Mouse (Mus musculus): ENCODE data around the gene Shisa3. TPM values are rescaled to one million over a fixed set of nuclear protein-coding genes. Genes with fewer than 3 reads are reported as not detected.

Gene Shisa3
- polyA plus RNA-seq, 1 experiment = 22.4 TPM

DNA sequence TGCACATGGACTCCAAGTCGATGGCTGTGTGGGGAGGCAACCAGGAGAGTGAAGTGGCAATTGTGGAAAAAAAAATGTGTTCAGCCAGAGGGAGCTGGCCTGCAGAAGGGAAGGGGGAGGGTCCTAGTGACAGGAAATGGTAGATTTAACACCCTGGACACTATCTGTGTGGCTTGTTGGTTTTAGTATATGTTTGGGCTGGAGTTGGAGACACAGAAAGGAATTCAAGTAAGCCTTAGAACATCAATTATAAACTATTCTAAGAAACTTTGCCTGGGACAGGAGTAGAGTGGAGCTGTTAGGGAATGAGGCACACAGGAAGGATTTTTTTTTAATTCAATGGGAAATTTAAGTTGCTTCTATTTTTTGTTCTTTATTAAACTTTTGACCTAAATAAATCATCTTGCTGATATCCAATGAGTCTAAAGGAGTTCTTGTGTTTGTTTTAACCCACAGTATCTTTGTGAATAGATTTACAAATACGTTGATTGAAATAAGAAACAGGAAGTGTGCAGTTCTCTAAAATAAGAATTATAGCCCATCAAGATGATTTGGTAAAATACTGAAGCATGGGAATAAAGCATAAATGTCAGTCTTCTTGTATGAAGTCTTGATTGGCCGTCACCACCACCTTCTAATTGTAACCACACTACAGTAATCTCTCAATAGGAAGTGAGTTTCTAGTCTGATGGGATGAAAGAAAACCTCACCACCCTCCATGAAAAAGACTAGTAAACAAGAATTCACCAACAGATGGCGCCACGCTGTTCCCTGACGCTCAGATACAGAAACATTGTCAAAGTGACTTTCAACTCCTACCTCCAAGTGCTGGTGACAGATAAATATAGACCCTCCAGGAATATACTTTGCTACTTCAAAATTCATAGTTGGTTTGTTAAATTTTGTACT lies 27.7 kb upstream of the Shisa3 start:
- TF ChIP-seq POLR2A (IDR thresholded peaks at IDR 0.05; ENCODE audit: control insufficient read depth, low read depth, low read length) (no peak), CTCF (IDR thresholded peaks at IDR 0.05; ENCODE audit: control insufficient read depth, insufficient read depth, insufficient replicate concordance, low read depth, low read length) (no peak)
- Histone ChIP-seq H3K27ac (ENCODE audit: control insufficient read depth, insufficient read depth, low read depth, low read length) (no peak overlapping the region), H3K4me1 (ENCODE audit: control insufficient read depth, insufficient read depth, low read length) (no peaks in the 10 kb centered on the region), H3K36me3 (ENCODE audit: control insufficient read depth, insufficient read depth, low read length) (no peaks in the 10 kb centered on the region), H3K27me3 (ENCODE audit: control insufficient read depth, insufficient read depth, low read length) (no peaks in the 10 kb centered on the region), H3K4me3 (ENCODE audit: control insufficient read depth, low read depth, low read length) (no peak overlapping the region)

DNA sequence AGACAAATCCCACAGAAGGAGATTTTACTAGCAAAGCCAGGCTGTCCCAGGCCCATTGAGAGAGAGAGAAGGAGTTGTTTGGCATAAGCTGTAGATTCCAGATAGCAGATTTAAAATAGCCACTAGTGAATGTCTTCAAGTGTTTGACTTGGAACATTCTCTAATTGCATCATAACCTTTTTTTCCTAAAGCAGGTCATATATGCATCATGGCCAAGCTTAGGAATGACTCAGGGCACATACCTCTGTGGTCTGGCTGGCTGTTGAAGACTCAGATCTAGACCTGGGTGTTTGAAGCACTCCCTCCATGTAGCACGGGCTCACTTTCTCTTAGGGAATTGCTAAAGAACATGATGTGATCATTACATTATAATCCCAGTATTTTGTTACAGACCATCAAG lies 12.6 kb upstream of the Shisa3 start:
- TF ChIP-seq CTCF (IDR thresholded peaks at IDR 0.05; ENCODE audit: control insufficient read depth, insufficient read depth, insufficient replicate concordance, low read depth, low read length) (no peak), POLR2A (IDR thresholded peaks at IDR 0.05; ENCODE audit: control insufficient read depth, low read depth, low read length) (no peak)
- no peaks in the 10 kb centered on the region for H3K27me3 ChIP-seq (ENCODE audit: control insufficient read depth, insufficient read depth, low read length)
- H3K27ac ChIP-seq (ENCODE audit: control insufficient read depth, insufficient read depth, low read depth, low read length) = no peak overlapping the region
- H3K4me1 ChIP-seq (ENCODE audit: control insufficient read depth, insufficient read depth, low read length) = no peaks in the 10 kb centered on the region
- no peak overlapping the region for H3K4me3 ChIP-seq (ENCODE audit: control insufficient read depth, low read depth, low read length)
- H3K36me3 ChIP-seq (ENCODE audit: control insufficient read depth, insufficient read depth, low read length) = no peaks in the 10 kb centered on the region

DNA sequence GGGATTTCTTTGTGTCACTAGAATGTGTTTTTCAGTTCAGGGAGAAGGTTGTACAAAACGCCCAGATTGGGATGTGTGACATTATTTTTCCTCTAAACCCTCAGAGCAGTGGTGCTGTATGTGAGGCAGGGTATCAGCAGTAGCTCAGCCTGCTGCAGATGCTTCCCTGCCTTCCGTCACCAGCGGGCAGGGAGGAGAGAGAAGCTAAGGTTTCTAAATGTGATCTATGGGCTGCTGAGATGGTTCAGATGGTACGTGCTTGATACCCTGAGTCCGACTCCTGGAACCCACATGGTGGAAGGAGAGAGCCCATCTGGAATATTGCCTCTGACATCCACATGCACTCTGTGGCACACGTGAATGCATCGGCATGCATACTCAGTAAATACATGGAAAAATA lies 12.1 kb upstream of the Shisa3 start:
- Histone ChIP-seq H3K27me3 (ENCODE audit: control insufficient read depth, insufficient read depth, low read length) (no peaks in the 10 kb centered on the region), H3K36me3 (ENCODE audit: control insufficient read depth, insufficient read depth, low read length) (no peaks in the 10 kb centered on the region), H3K27ac (ENCODE audit: control insufficient read depth, insufficient read depth, low read depth, low read length) (no peak overlapping the region), H3K4me1 (ENCODE audit: control insufficient read depth, insufficient read depth, low read length) (no peaks in the 10 kb centered on the region), H3K4me3 (ENCODE audit: control insufficient read depth, low read depth, low read length) (no peak overlapping the region)
- TF ChIP-seq CTCF (IDR thresholded peaks at IDR 0.05; ENCODE audit: control insufficient read depth, insufficient read depth, insufficient replicate concordance, low read depth, low read length) = no peak
- no peak for TF ChIP-seq POLR2A (IDR thresholded peaks at IDR 0.05; ENCODE audit: control insufficient read depth, low read depth, low read length)

DNA sequence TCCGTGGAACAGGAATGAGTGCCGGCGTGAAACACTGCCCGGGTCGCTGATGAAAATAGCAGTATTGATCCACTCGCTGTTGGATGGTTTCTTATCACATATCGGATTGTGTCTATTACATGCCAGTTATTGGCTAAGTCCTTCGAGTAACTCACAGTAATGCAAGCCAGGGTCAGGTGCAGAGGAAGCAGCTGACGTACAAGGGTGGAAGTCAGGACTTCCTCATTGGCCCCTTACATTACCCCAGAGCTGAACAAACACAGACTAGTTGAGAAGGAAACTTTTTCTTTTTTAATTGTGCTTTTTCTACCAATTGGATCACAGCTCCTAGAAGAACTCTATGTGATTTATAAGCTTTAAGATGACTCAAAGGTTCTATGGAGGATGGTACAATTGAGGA lies 7.7 kb upstream of the Shisa3 start:
- no peaks in the 10 kb centered on the region for H3K36me3 ChIP-seq (ENCODE audit: control insufficient read depth, insufficient read depth, low read length)
- H3K4me3 ChIP-seq (ENCODE audit: control insufficient read depth, low read depth, low read length) = no peak overlapping the region
- H3K27me3 ChIP-seq (ENCODE audit: control insufficient read depth, insufficient read depth, low read length) = no peaks in the 10 kb centered on the region
- no peaks in the 10 kb centered on the region for H3K4me1 ChIP-seq (ENCODE audit: control insufficient read depth, insufficient read depth, low read length)
- TF ChIP-seq POLR2A (IDR thresholded peaks at IDR 0.05; ENCODE audit: control insufficient read depth, low read depth, low read length) (no peak), CTCF (IDR thresholded peaks at IDR 0.05; ENCODE audit: control insufficient read depth, insufficient read depth, insufficient replicate concordance, low read depth, low read length) (no peak)
- H3K27ac ChIP-seq (ENCODE audit: control insufficient read depth, insufficient read depth, low read depth, low read length) = no peak overlapping the region

DNA sequence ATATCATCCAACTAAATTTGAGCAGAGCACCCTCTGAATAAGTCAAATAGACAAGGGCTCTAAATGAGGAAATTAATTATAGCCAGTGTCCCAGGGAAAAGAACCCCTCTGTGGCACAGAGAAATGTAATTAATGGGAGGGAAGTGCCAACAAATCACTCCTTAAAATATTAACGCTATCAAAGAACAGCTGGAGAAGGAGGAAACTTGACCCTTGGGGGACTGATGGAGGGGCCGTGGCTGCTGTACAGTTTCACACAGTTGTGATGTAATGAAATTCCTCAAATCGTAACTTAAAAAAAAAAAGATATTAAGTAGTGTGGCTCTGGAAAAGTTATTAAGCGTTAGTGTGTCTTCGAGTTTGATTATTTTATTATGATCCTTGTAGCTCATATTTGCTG lies 1.7 kb upstream of the Shisa3 start:
- no peaks in the 10 kb centered on the region for H3K36me3 ChIP-seq (ENCODE audit: control insufficient read depth, insufficient read depth, low read length)
- no peaks in the 10 kb centered on the region for H3K27me3 ChIP-seq (ENCODE audit: control insufficient read depth, insufficient read depth, low read length)
- no peak for TF ChIP-seq POLR2A (IDR thresholded peaks at IDR 0.05; ENCODE audit: control insufficient read depth, low read depth, low read length)
- no peak for TF ChIP-seq CTCF (IDR thresholded peaks at IDR 0.05; ENCODE audit: control insufficient read depth, insufficient read depth, insufficient replicate concordance, low read depth, low read length)
- no peak overlapping the region for H3K27ac ChIP-seq (ENCODE audit: control insufficient read depth, insufficient read depth, low read depth, low read length)
- peaks cover 13% of the 10 kb centered on the region for H3K4me1 ChIP-seq (ENCODE audit: control insufficient read depth, insufficient read depth, low read length)
- H3K4me3 ChIP-seq (ENCODE audit: control insufficient read depth, low read depth, low read length) = no peak overlapping the region

DNA sequence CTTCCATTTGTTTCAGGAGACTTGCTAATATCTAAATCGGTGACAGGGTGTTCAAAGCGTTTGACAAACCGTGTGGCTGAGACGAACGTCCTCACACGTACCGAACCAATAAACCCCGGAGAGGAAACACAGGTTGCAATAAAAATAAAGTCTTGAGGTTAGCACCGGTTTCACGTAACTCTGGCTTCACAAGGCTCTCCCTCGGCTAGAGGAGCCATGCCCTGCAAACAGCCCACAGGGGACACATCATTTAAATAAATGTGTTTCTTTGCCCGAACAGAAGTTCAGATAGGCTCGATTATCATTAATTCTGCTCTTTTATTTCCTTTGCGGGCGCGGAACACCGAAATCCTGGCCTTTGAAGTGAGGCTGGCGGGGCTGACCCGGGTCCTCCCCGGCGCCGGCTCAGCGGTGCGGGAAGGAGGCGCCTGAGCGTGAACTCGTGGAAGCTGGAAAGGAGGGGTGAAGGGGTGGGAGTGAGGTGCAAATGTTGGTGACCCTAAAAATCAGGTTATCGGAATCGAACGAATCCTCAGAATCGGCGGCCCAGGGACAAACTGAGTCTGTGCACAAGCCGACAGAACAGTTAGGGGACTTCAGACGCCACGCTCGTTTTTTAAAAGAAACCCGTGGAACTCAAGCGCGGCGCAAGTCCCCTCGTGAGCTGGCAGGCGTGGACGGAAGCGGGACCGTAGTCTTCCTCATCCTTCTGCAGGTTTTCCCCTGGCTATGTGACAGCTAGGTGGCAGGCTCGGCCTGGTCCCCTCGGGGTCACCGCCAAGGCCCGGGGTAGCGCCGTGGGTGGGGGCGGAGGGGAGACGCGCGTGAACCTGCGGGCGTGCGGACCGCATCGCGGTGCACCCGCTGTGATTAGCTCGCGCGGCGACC lies 522 bp upstream of the Shisa3 start:
- peak overlapping the region; percentile 86 for H3K4me3 ChIP-seq (ENCODE audit: control insufficient read depth, low read depth, low read length)
- H3K27me3 ChIP-seq (ENCODE audit: control insufficient read depth, insufficient read depth, low read length) = no peaks in the 10 kb centered on the region
- TF ChIP-seq POLR2A (IDR thresholded peaks at IDR 0.05; ENCODE audit: control insufficient read depth, low read depth, low read length) (no peak), CTCF (IDR thresholded peaks at IDR 0.05; ENCODE audit: control insufficient read depth, insufficient read depth, insufficient replicate concordance, low read depth, low read length) (no peak)
- no peaks in the 10 kb centered on the region for H3K36me3 ChIP-seq (ENCODE audit: control insufficient read depth, insufficient read depth, low read length)
- peaks cover 13% of the 10 kb centered on the region for H3K4me1 ChIP-seq (ENCODE audit: control insufficient read depth, insufficient read depth, low read length)
- peak overlapping the region; percentile 67; the same call in 1 of the 2 replicates for H3K27ac ChIP-seq (ENCODE audit: control insufficient read depth, insufficient read depth, low read depth, low read length)
